Mouse (Mus musculus): ENCODE measurements around the gene Primpol. TPM values are rescaled to one million over a fixed set of nuclear protein-coding genes. Genes with fewer than 3 reads are reported as not detected.
"Not testable (repeated sequence)": the region's sequence is repeated elsewhere in the genome, so short reads cannot be mapped to it uniquely, and the experiment has no call there.

Gene Primpol
- polyA plus RNA-seq, 1 experiment from 2014 or later = 7.1 TPM

DNA sequence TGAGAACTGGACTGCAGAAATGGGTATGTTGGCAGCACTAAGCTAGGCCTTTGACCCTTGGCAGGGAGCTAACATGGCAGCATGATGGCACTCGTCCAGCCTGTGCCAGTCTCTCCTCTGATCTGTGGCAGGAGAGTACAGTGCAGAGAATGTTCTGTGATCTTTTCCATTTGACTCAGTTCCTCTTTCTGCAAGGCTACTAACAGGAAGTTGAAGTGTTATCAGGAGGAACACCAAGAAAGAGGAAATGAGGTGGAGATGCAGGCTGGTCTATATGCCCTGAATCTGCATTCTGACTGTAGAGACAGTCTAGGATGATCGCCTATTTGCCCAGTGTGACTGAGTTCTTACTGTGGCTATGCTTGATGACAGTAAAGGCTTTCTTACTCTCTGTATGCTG, 21.4 kb downstream of the Primpol start:
- Histone ChIP-seq H3K27ac (peak overlapping the region; percentile 75), H3K36me3 (ENCODE audit: inconsistent target) (no peaks in the 10 kb centered on the region), H3K4me3 (ENCODE audit: inconsistent target) (no peak overlapping the region), H3K79me2 (ENCODE audit: inconsistent target) (no peaks in the 10 kb centered on the region)
- whole genome bisulfite sequencing (ENCODE audit: missing documents) = 5% methylated on average over 2 of the region's 2 CpGs

GRCm38 (mm10) chr8:46593772-46594171, 23.2 kb downstream of the Primpol start:
- 97% methylated on average over 2 of the region's 2 CpGs for whole genome bisulfite sequencing (ENCODE audit: missing documents)

GRCm38 (mm10) chr8:46593067-46593466, 23.9 kb downstream of the Primpol start:
- Histone ChIP-seq H3K27ac (no peak overlapping the region), H3K4me3 (ENCODE audit: inconsistent target) (no peak overlapping the region), H3K79me2 (ENCODE audit: inconsistent target) (no peaks in the 10 kb centered on the region), H3K36me3 (ENCODE audit: inconsistent target) (no peaks in the 10 kb centered on the region)
- WGBS (ENCODE audit: missing documents) = 93% methylated on average over 8 of the region's 8 CpGs

More at GRCm38 (mm10) chr8:46593772-46594171, 23.2 kb downstream of the Primpol start:
- H3K4me3 ChIP-seq (ENCODE audit: inconsistent target) = no peak overlapping the region
- no peaks in the 10 kb centered on the region for H3K36me3 ChIP-seq (ENCODE audit: inconsistent target)
- no peak overlapping the region for H3K27ac ChIP-seq
- no peaks in the 10 kb centered on the region for H3K79me2 ChIP-seq (ENCODE audit: inconsistent target)

DNA sequence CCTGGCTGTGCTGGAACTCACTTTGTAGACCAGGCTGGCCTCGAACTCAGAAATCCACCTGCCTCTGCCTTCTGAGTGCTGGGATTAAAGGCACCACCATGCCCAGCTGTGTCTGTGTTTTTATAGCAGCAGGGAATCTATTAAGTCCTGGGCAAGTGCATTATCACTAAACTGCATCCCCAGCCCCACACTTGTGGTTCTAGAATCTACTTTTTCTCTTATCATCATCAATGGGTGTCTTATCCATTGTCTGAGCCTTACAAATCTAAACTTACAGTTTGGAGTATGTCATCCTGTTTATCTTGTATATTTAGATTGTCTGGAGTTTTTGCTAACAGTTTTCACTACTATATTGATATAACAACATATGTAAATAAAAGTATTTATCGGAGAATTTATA, 28.3 kb downstream of the Primpol start:
- Histone ChIP-seq H3K4me3 (ENCODE audit: inconsistent target) (no peak overlapping the region), H3K79me2 (ENCODE audit: inconsistent target) (no peaks in the 10 kb centered on the region), H3K27ac (no peak overlapping the region), H3K36me3 (ENCODE audit: inconsistent target) (no peaks in the 10 kb centered on the region)
- WGBS (ENCODE audit: missing documents) = 91% methylated on average over 2 of the region's 2 CpGs

DNA sequence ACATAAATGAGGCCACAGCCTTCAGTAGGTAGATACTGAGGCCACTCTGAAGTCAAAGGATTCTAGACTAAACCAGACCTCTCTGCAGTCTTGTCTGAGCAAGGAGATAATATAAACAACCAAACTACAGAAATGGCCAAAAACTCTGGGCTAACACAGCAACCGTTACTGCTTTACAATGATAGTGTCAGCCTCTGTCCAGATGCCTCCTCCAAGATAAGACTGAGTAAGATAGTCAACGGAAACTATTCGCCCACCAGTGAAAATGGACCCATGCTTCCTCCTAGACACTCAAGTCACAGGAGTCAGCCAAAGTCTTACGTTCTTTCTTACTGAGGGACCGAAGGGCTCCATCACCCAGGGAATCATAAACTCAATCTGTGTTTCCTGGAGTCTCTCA, 29.1 kb downstream of the Primpol start:
- WGBS (ENCODE audit: missing documents) = 90% methylated on average over 5 of the region's 5 CpGs
- H3K27ac ChIP-seq = no peak overlapping the region
- no peaks in the 10 kb centered on the region for H3K79me2 ChIP-seq (ENCODE audit: inconsistent target)
- no peak overlapping the region for H3K4me3 ChIP-seq (ENCODE audit: inconsistent target)
- H3K36me3 ChIP-seq (ENCODE audit: inconsistent target) = no peaks in the 10 kb centered on the region

- peaks cover 11% of the 10 kb centered on the region; the same call in 1 of the 2 replicates for H3K36me3 ChIP-seq (ENCODE audit: inconsistent target)
- no peak overlapping the region for H3K4me3 ChIP-seq (ENCODE audit: inconsistent target)
- no peaks in the 10 kb centered on the region for H3K79me2 ChIP-seq (ENCODE audit: inconsistent target)
- no peak overlapping the region for H3K27ac ChIP-seq
- 48% methylated on average over 3 of the region's 3 CpGs for WGBS (ENCODE audit: missing documents)
Observed at GRCm38 (mm10) chr8:46585576-46585975, 31.4 kb downstream of the Primpol start.

DNA sequence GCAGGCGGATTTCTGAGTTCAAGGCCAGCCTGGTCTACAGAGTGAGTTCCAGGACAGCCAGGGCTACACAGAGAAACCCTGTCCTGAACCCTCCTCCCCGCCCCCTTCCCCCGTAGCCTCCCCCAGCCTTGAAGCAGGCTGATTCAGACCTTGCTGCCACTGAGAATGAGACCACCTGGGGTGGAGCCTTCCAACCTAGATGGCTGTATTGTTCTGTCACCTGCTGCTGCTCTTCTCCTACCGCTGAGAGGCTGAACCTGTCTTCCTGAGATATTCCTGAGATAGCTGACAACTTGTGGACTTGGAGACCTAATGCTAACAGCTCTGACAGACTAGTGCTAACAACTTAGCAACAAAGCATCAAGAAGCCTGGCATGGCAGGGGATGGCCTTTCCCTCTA, 32.7 kb downstream of the Primpol start:
- H3K36me3 ChIP-seq (ENCODE audit: inconsistent target) = peaks cover 24% of the 10 kb centered on the region; the same call in 1 of the 2 replicates
- H3K4me3 ChIP-seq (ENCODE audit: inconsistent target); H3K79me2 ChIP-seq (ENCODE audit: inconsistent target); H3K27ac ChIP-seq: not testable (repeated sequence)
- 94% methylated on average over 4 of the region's 4 CpGs for WGBS (ENCODE audit: missing documents)

- H3K4me3 ChIP-seq (ENCODE audit: inconsistent target) = no peak overlapping the region
- H3K36me3 ChIP-seq (ENCODE audit: inconsistent target) = peaks cover 62% of the 10 kb centered on the region; the same call in 1 of the 2 replicates
- H3K79me2 ChIP-seq (ENCODE audit: inconsistent target) = no peaks in the 10 kb centered on the region
- H3K27ac ChIP-seq = no peak overlapping the region
- 97% methylated on average over 9 of the region's 9 CpGs for WGBS (ENCODE audit: missing documents)
Observed at GRCm38 (mm10) chr8:46578794-46579193, 38.2 kb downstream of the Primpol start.

DNA sequence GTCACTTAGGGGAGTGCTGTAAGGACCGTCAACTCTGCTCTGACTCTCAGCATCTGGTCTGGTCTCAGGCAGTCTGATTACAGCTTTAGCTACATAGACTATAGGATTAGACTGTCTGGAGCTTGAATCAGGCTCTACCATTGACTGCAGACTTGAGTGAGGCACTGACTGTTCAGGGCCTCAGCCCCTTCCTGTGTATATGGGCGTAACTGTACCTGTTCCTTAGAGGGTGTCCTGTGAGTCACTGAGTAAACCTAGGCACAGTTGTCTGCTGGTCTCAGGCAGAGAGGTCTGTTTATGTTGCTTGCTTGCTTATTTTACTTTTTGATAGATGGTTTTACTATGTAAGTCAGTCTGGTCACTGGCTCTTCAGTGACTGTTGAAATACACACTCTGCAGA, 43.0 kb downstream of the Primpol start:
- Histone ChIP-seq H3K4me3 (ENCODE audit: inconsistent target) (no peak overlapping the region), H3K79me2 (ENCODE audit: inconsistent target) (no peaks in the 10 kb centered on the region), H3K27ac (no peak overlapping the region), H3K36me3 (ENCODE audit: inconsistent target) (peaks cover 35% of the 10 kb centered on the region; the same call in 1 of the 2 replicates)
- 96% methylated on average over 2 of the region's 2 CpGs for WGBS (ENCODE audit: missing documents)

DNA sequence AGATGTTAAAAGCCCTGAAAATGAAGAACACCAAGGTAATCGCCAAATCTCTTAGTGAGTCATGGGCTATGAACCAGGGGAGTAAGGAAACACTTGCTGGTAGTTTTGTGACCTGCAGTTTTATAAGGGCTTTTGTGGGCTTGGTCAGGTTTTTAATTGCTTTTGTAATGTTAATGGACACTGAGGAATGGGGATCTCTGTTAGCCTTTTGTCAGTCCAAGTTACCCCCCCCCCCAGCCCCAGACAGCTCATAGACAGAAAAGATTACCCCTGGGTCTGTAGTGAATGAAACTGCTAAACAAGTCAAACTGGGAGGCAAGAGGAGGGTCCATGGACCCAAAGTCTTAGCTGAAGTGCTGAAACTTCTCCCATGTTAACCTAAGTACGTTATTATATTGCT, 43.6 kb downstream of the Primpol start:
- WGBS (ENCODE audit: missing documents) = 100% methylated on average over 2 of the region's 2 CpGs
- no peak overlapping the region for H3K27ac ChIP-seq
- H3K4me3 ChIP-seq (ENCODE audit: inconsistent target) = no peak overlapping the region
- H3K79me2 ChIP-seq (ENCODE audit: inconsistent target) = no peaks in the 10 kb centered on the region
- H3K36me3 ChIP-seq (ENCODE audit: inconsistent target) = peaks cover 30% of the 10 kb centered on the region; the same call in 1 of the 2 replicates

GRCm38 (mm10) chr8:46570673-46571072, 46.3 kb downstream of the Primpol start:
- H3K27ac ChIP-seq = no peak overlapping the region
- H3K79me2 ChIP-seq (ENCODE audit: inconsistent target) = no peaks in the 10 kb centered on the region
- H3K36me3 ChIP-seq (ENCODE audit: inconsistent target) = 0 out of 2 replicates have a peak, but pooled peaks cover 14% of the 10 kb centered on the region
- 96% methylated on average over 12 of the region's 14 CpGs for WGBS (ENCODE audit: missing documents)
- H3K4me3 ChIP-seq (ENCODE audit: inconsistent target) = no peak overlapping the region

- 84% methylated on average over 19 of the region's 19 CpGs for WGBS (ENCODE audit: missing documents)
- H3K4me3 ChIP-seq (ENCODE audit: inconsistent target) = no peak overlapping the region
- 0 out of 2 replicates have a peak, but pooled peaks cover 8% of the 10 kb centered on the region for H3K36me3 ChIP-seq (ENCODE audit: inconsistent target)
- H3K27ac ChIP-seq = no peak overlapping the region
- no peaks in the 10 kb centered on the region for H3K79me2 ChIP-seq (ENCODE audit: inconsistent target)
Observed at GRCm38 (mm10) chr8:46569659-46570441, 47.2 kb downstream of the Primpol start.

GRCm38 (mm10) chr8:46568942-46569341, 48.1 kb downstream of the Primpol start:
- Histone ChIP-seq H3K36me3 (ENCODE audit: inconsistent target) (no peaks in the 10 kb centered on the region), H3K79me2 (ENCODE audit: inconsistent target) (no peaks in the 10 kb centered on the region), H3K4me3 (ENCODE audit: inconsistent target) (no peak overlapping the region), H3K27ac (no peak overlapping the region)
- 83% methylated on average over 2 of the region's 2 CpGs for WGBS (ENCODE audit: missing documents)

GRCm38 (mm10) chr8:46567946-46568345, 49.1 kb downstream of the Primpol start:
- no peak overlapping the region for H3K27ac ChIP-seq
- 91% methylated on average over 8 of the region's 8 CpGs for WGBS (ENCODE audit: missing documents)
- H3K36me3 ChIP-seq (ENCODE audit: inconsistent target) = peaks cover 4% of the 10 kb centered on the region; the same call in 1 of the 2 replicates
- no peak overlapping the region for H3K4me3 ChIP-seq (ENCODE audit: inconsistent target)
- H3K79me2 ChIP-seq (ENCODE audit: inconsistent target) = no peaks in the 10 kb centered on the region

- Histone ChIP-seq H3K4me3 (ENCODE audit: inconsistent target) (no peak overlapping the region), H3K36me3 (ENCODE audit: inconsistent target) (peaks cover 11% of the 10 kb centered on the region), H3K27ac (no peak overlapping the region), H3K79me2 (ENCODE audit: inconsistent target) (no peaks in the 10 kb centered on the region)
- WGBS (ENCODE audit: missing documents) = 98% methylated on average over 7 of the region's 7 CpGs
Observed at GRCm38 (mm10) chr8:46566914-46567529, 50.0 kb downstream of the Primpol start.

All from macrophage (primary cell).